Mouse (Mus musculus): ENCODE results near the gene Atg9a. TPM values are rescaled to one million over a fixed set of nuclear protein-coding genes. Genes with fewer than 3 reads are reported as not detected.
"Not testable (repeated sequence)": the region's sequence is repeated elsewhere in the genome, so short reads cannot be mapped to it uniquely, and the experiment has no call there.

Atg9a gene
- 36.0 and 36.4 TPM in 2 replicates for total RNA-seq (2021)
- long read RNA-seq, experiment 1, full-length matches to known transcripts = 27 of 40 reads
- long read RNA-seq, experiment 1, partial matches to known transcripts = 10 of 40 reads
- long read RNA-seq, experiment 1, other reads (novel, unspliced or antisense) = 3 of 40 reads
- long read RNA-seq, experiment 2, full-length matches to known transcripts = 23 of 44 reads
- long read RNA-seq, experiment 2, partial matches to known transcripts = 8 of 44 reads
- long read RNA-seq, experiment 2, other reads (novel, unspliced or antisense) = 13 of 44 reads

- DNase-seq = peak; percentile 97
Measured at GRCm38 (mm10) chr1:75191622-75192402, at the start of gene Atg9a, which contains the start of gene Ankzf1. Atg9a (minus strand) TSS chr1:75192196. Ankzf1 (plus strand) TSS chr1:75192151.

GRCm38 (mm10) chr1:75239591-75239990, 47.6 kb upstream of the Atg9a start:
- no peak for DNase-seq

GRCm38 (mm10) chr1:75236117-75237050, 44.4 kb upstream of the Atg9a start, which contains the start of gene Dnajb2:
Dnajb2 (plus strand) TSS chr1:75236406.
- peak; percentile 93 for DNase-seq

- peak; percentile 78 for DNase-seq
Measured at GRCm38 (mm10) chr1:75234606-75235005, 42.6 kb upstream of the Atg9a start.

DNA sequence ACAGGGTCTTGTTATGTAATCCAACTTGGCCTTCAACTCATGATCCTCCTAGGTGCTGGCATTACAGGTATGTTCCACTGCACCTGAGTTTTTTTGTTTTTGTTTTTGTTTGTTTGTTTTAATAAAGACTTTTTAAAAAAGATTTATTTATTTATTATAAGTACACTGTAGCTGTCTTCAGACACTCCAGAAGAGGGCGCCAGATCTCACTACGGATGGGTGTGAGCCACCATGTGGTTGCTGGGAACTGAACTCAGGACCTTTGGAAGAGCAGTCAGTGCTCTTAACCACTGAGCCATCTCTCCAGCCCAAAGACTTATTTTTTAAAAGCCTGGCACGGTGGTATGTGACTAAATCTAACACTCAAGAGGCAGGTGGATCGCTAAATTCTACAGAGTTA, 40.5 kb upstream of the Atg9a start:
- not testable (repeated sequence) for DNase-seq

GRCm38 (mm10) chr1:75231664-75232152, 39.7 kb upstream of the Atg9a start, which contains the start of gene A630095N17Rik:
A630095N17Rik (minus strand) TSS chr1:75232102.
- no peak for DNase-seq

- no peak for DNase-seq
Measured at GRCm38 (mm10) chr1:75231224-75231623, 39.2 kb upstream of the Atg9a start.

DNA sequence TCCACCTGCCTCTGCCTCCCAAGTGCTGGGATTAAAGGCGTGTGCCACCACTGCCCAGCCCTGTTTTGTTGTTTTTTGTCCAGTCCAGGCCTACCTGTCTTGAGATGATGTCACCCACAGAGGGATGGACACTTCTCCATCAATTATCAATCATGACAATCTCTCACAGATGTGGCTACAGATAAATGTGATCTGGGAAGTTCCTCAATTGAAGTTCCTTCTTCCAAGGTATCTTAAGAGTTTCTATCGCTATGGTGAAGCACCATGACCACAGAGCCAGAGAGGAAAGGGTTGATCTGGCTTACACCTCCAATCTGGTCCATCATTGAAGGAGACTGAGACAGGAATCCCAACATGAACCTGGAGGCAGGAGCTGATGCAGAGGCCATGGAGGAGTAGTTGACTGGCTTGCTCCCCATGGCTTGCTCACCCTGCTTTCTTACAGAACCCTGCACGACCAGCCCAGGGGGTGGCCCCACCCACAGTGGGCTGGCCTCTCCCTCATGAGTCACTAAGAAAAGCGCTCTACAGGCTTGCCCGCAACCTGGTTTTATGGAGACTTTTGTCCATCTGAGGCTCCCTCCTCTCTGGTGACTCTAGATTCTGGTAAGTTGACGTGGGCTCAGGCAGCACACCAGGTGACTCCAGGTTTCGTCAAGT, 38.5 kb upstream of the Atg9a start:
- DNase-seq = no peak

- DNase-seq = no peak
Measured at GRCm38 (mm10) chr1:75229158-75229557, 37.2 kb upstream of the Atg9a start.

GRCm38 (mm10) chr1:75227653-75228052, 35.7 kb upstream of the Atg9a start:
- DNase-seq = no peak

- DNase-seq = no peak
Measured at GRCm38 (mm10) chr1:75226138-75226537, 34.1 kb upstream of the Atg9a start.

DNA sequence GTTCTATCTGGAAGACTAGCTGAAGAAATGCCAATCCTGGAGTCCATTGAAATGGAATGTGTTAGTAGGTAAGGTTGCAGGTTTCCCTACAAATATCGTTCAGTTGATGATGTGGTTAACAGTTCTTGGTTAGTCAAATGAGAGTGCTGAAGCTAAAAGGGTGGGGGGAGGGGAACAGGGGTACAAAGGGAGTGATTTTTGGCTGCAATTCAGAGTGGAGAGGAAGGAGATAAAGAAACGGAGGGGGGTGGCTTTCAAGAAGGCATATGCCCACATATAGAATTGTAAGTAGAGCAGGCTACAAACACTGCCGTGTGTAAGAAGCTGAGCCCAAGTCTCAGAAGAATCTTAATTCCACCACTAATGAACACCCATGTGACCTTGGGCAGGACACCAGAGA, 33.5 kb upstream of the Atg9a start:
- DNase-seq = no peak

- DNase-seq = no peak
Measured at GRCm38 (mm10) chr1:75223532-75223931, 31.5 kb upstream of the Atg9a start.

- DNase-seq = no peak
Measured at GRCm38 (mm10) chr1:75222926-75223325, 30.9 kb upstream of the Atg9a start.

DNA sequence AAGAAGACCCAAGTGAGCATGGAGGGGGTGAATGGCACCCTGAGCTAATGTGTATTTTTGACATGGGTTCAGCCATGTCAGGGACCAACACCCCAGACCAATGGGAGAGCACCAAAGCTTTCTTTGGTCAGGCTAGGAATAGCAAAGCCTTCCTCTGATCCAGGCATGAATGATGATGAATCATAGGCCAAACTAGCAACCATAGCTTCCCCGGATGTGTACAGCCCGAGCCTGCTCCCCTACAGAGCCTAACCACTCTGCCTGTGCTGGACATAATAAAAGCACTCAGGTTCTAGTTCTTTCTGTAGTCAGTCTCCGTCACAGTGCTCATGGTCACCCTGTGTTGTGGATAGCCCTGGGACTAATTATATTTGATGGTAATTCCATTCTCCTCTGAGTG, 29.5 kb upstream of the Atg9a start:
- DNase-seq = no peak

DNA sequence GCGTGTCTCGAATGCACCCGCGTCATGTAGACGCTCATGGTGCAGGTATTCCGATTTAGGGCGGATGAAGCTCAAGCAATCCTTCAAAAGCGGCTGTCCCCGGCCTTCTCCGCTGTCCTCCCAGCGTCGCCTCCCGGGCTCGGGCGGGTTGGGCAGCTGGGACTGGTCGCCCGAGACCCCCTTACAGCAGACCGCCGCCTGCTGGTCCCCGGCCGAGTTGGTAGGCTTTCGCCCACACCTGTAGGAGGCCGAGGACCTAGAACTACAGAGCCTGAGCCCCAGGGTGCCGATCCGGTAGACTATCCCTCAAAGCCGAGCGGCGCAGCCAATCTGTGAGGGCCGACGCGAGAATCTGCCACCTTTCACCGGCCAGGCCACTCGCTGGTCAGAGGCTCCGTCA, 27.5 kb upstream of the Atg9a start, which contains the start of gene Tuba4a:
Tuba4a (minus strand) TSS at position 335 of the 400 bp plus-strand sequence.
- peak; percentile 31 for DNase-seq

DNA sequence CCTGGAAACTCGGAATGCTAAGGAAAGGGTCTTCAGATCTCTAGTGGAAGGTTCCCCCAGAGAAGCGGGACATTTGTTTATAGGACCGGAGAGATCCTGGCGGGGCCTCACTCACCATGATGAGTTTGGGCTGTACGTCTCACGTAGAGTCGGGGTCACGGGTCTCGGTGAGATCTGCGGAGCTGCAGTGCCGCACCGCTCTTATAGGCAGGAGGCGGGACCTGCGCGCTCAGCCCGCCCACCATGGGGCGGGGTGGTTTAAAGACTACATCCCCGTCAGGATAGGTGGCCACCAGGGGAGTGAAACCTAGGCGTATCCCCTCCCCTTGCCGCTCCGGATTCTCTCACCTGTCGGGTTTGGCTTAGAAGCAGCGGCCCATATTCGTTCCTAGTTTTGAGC, 27.1 kb upstream of the Atg9a start:
- peak; percentile 91 for DNase-seq

DNA sequence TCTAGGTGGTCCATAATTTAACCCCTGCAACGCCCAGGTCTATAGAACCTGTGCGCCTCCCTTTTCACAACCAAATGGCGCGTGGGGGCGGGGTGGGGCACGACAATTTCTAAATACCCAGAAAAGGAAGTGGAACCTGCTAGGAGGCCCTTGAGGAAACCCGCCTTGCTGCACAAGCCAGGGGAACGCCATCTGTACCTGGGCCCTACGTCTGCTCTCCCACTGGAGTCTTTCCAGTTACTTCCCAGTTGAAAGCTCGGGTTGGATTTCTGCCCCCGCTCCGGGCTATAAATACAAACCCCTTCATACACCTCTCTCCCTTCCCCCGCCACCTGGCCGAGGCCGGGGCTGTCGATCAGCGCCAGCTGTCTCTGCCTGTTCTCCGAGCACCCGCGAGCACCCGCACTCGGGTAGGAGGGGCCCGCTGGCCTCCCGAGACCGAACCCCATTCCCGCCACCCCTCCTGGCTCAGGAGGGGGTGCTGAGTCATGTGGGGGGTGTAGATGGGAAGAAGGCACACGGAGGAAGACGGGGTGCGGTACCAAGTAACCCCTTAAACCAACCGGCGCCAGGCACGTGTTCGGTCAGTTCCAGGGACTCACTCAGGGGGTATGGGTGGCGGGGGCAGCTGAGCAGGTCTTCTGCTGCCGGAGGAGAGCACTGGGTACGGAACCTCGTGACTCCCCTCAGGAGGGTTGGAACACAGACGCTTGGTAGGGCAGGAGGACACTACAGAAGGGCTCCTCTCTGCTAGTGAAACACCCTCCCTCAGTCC, 26.4 kb upstream of the Atg9a start:
- DNase-seq = peak; percentile 58

- no peak for DNase-seq
Measured at GRCm38 (mm10) chr1:75217893-75218226, 25.9 kb upstream of the Atg9a start.

- no peak for DNase-seq
Measured at GRCm38 (mm10) chr1:75216797-75217585, 25.0 kb upstream of the Atg9a start.
